Mouse (Mus musculus): ENCODE measurements at regions not wholly inside any gene's neighbourhood (a gene's known extent, or its start where the extent isn't known, plus 50 kb on each side); places are given as distances from the start of the nearest gene placed in this dataset.

DNA sequence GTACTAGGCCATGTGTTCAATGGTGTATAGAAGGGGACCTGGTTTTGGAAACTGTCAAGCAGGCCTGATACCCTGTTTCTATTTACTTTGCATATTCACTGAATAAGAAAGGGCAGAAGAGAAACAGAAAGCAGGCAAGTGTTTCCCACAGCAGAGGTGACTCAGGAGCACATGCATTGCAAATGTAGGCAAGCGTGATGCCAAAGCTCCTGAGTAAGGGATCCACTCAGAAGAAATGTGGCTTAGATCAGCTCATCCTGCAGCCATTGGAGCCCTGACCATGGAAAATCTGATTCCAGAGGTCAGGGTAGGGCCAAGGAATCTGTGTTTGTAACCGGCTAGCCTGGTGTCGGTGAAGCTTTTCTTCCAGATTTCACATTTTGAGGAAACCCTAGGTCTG is 69.3 kb upstream of the Igfbp3 start:
- TF ChIP-seq CTCF (IDR thresholded peaks at IDR 0.05; ENCODE audit: low read depth, low read length) (no peak), POLR2A (IDR thresholded peaks at IDR 0.05; ENCODE audit: extremely low read depth, insufficient read depth, low read length) (no peak)
